Mouse (Mus musculus): ENCODE measurements around the gene Smim6. TPM values are rescaled to one million over a fixed set of nuclear protein-coding genes. Genes with fewer than 3 reads are reported as not detected.

The Smim6 gene
- total and polyA plus RNA-seq, 3 experiments, result 0.29 TPM; not detected in 2

- Histone ChIP-seq H3K79me2 (replicated peaks; ENCODE audit: control insufficient read depth, insufficient read depth, low read length) (no peaks in the 10 kb centered on the region), H3K4me3 (no peak overlapping the region), H3K4me1 (ENCODE audit: control insufficient read depth, insufficient read depth, low read length) (no peaks in the 10 kb centered on the region), H3K27ac (no peak overlapping the region), H3K36me3 (ENCODE audit: control insufficient read depth, insufficient read depth, low read length) (no peaks in the 10 kb centered on the region), H3K9ac (ENCODE audit: low read depth, low read length) (no peak overlapping the region), H3K27me3 (ENCODE audit: control insufficient read depth, insufficient read depth, low read length) (no peaks in the 10 kb centered on the region)
- no peak for TF ChIP-seq EP300 (IDR thresholded peaks at IDR 0.05; ENCODE audit: insufficient read depth, low read depth, low read length)
- TF ChIP-seq CTCF (IDR thresholded peaks at IDR 0.05), result no peak
- no peak for TF ChIP-seq POLR2A (IDR thresholded peaks at IDR 0.05; ENCODE audit: insufficient read depth, low read depth, low read length)
- WGBS, result 87% methylated on average over 11 of the region's 11 CpGs
- intact Hi-C loops (cut with DNase I), result no loop called here
- no peak for DNase-seq
Measured at GRCm38 (mm10) chr11:115886446-115886845, 25.4 kb upstream of the Smim6 start.

DNA sequence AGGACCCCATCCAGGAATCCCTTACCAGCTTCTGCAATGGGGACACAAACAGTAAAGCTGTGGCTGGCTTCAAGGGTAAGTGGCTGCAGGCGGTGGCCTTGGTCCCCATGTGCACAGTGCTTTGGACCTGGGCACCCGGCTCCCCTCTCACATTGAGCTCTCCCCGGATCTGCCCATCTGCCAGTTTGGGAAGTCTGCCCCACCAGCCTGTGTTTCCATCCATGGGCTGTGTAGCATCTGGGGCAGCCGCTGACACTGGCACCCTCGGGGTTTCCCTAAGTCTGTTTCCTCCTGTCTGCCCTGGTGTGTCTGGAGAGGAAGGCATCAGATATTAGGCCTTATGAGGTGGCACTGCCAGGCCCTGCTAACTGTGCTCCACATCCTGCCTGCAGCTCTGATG lies 23.8 kb upstream of the Smim6 start:
- no peaks in the 10 kb centered on the region for H3K79me2 ChIP-seq (replicated peaks; ENCODE audit: control insufficient read depth, insufficient read depth, low read length)
- no peak for TF ChIP-seq EP300 (IDR thresholded peaks at IDR 0.05; ENCODE audit: insufficient read depth, low read depth, low read length)
- TF ChIP-seq POLR2A (IDR thresholded peaks at IDR 0.05; ENCODE audit: insufficient read depth, low read depth, low read length), result no peak
- no peak for TF ChIP-seq CTCF (IDR thresholded peaks at IDR 0.05)
- 81% methylated on average over 5 of the region's 5 CpGs for WGBS
- no peak overlapping the region for H3K27ac ChIP-seq
- no peaks in the 10 kb centered on the region for H3K4me1 ChIP-seq (ENCODE audit: control insufficient read depth, insufficient read depth, low read length)
- no peaks in the 10 kb centered on the region for H3K36me3 ChIP-seq (ENCODE audit: control insufficient read depth, insufficient read depth, low read length)
- intact Hi-C loops (cut with DNase I), result no loop called here
- DNase-seq, result no peak
- H3K9ac ChIP-seq (ENCODE audit: low read depth, low read length), result no peak overlapping the region
- H3K27me3 ChIP-seq (ENCODE audit: control insufficient read depth, insufficient read depth, low read length), result no peaks in the 10 kb centered on the region
- no peak overlapping the region for H3K4me3 ChIP-seq

- 92% methylated on average over 6 of the region's 6 CpGs for WGBS
- H3K4me1 ChIP-seq (ENCODE audit: control insufficient read depth, insufficient read depth, low read length), result no peaks in the 10 kb centered on the region
- H3K79me2 ChIP-seq (replicated peaks; ENCODE audit: control insufficient read depth, insufficient read depth, low read length), result no peaks in the 10 kb centered on the region
- no peaks in the 10 kb centered on the region for H3K27me3 ChIP-seq (ENCODE audit: control insufficient read depth, insufficient read depth, low read length)
- intact Hi-C loops (cut with DNase I), result no loop called here
- H3K27ac ChIP-seq, result no peak overlapping the region
- H3K4me3 ChIP-seq, result no peak overlapping the region
- no peak for TF ChIP-seq EP300 (IDR thresholded peaks at IDR 0.05; ENCODE audit: insufficient read depth, low read depth, low read length)
- TF ChIP-seq CTCF (IDR thresholded peaks at IDR 0.05), result no peak
- TF ChIP-seq POLR2A (IDR thresholded peaks at IDR 0.05; ENCODE audit: insufficient read depth, low read depth, low read length), result no peak
- no peak for DNase-seq
- H3K9ac ChIP-seq (ENCODE audit: low read depth, low read length), result no peak overlapping the region
- no peaks in the 10 kb centered on the region for H3K36me3 ChIP-seq (ENCODE audit: control insufficient read depth, insufficient read depth, low read length)
Measured at GRCm38 (mm10) chr11:115889159-115889558, 22.7 kb upstream of the Smim6 start.

GRCm38 (mm10) chr11:115892213-115892612 lies 19.6 kb upstream of the Smim6 start:
- H3K27ac ChIP-seq, result no peak overlapping the region
- no peak for TF ChIP-seq EP300 (IDR thresholded peaks at IDR 0.05; ENCODE audit: insufficient read depth, low read depth, low read length)
- no peak for TF ChIP-seq POLR2A (IDR thresholded peaks at IDR 0.05; ENCODE audit: insufficient read depth, low read depth, low read length)
- TF ChIP-seq CTCF (IDR thresholded peaks at IDR 0.05), result no peak
- H3K4me3 ChIP-seq, result no peak overlapping the region
- no peaks in the 10 kb centered on the region for H3K27me3 ChIP-seq (ENCODE audit: control insufficient read depth, insufficient read depth, low read length)
- no peaks in the 10 kb centered on the region for H3K79me2 ChIP-seq (replicated peaks; ENCODE audit: control insufficient read depth, insufficient read depth, low read length)
- no peaks in the 10 kb centered on the region for H3K36me3 ChIP-seq (ENCODE audit: control insufficient read depth, insufficient read depth, low read length)
- no peak overlapping the region for H3K9ac ChIP-seq (ENCODE audit: low read depth, low read length)
- DNase-seq, result no peak
- intact Hi-C loops (cut with DNase I), result no loop called here
- WGBS, result 55% methylated on average over 6 of the region's 6 CpGs
- no peaks in the 10 kb centered on the region for H3K4me1 ChIP-seq (ENCODE audit: control insufficient read depth, insufficient read depth, low read length)

GRCm38 (mm10) chr11:115893071-115893470 lies 18.7 kb upstream of the Smim6 start:
- TF ChIP-seq POLR2A (IDR thresholded peaks at IDR 0.05; ENCODE audit: insufficient read depth, low read depth, low read length), result no peak
- no peak for TF ChIP-seq EP300 (IDR thresholded peaks at IDR 0.05; ENCODE audit: insufficient read depth, low read depth, low read length)
- TF ChIP-seq CTCF (IDR thresholded peaks at IDR 0.05), result no peak
- intact Hi-C loops (cut with DNase I), result no loop called here

DNA sequence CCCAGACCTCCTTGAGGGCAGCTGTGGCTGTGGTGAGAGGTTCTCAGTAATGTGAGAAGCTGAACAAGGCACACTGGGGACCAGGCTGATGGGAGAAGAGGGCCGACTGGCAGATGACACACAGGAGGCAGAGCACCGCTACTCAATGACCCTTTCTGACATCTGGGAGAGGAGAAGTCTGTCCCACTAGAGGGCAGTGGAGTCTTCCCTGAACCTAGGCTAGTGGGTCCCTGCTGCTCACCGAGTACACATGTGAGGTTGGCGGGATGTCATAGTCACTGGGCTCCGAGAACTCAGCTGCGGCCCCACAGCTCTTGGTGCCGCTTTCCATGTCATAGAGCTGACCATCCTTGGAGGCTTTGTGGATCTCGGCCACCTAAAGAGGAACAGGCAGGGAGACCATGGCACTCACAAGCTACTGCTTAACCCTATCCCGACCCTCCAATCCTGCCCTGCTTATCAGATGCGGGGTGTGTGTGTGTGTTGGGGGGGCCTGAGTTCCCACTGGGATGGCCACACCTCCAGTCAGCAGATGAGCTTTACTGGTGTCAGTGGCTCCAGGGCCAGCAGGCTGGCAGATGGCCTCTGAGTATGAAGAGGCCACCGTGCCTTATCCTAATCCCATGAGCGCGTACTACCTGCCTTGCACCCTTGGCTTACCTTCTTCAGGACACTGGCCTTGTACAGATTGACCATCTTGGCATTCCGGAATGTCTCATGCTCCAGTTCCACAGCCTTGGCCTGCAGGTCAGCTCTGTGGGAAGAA lies 16.9 kb upstream of the Smim6 start:
- intact Hi-C loops (cut with DNase I), result no loop called here
- TF ChIP-seq POLR2A (IDR thresholded peaks at IDR 0.05; ENCODE audit: insufficient read depth, low read depth, low read length), result no peak
- peak; percentile 67 for TF ChIP-seq CTCF (IDR thresholded peaks at IDR 0.05)
- TF ChIP-seq EP300 (IDR thresholded peaks at IDR 0.05; ENCODE audit: insufficient read depth, low read depth, low read length), result no peak
- H3K36me3 ChIP-seq (ENCODE audit: control insufficient read depth, insufficient read depth, low read length), result no peaks in the 10 kb centered on the region
- WGBS, result 70% methylated on average over 14 of the region's 14 CpGs
- no peak overlapping the region for H3K9ac ChIP-seq (ENCODE audit: low read depth, low read length)
- H3K27me3 ChIP-seq (ENCODE audit: control insufficient read depth, insufficient read depth, low read length), result no peaks in the 10 kb centered on the region
- H3K4me1 ChIP-seq (ENCODE audit: control insufficient read depth, insufficient read depth, low read length), result no peaks in the 10 kb centered on the region
- peak in 1 of 2 experiments; percentile 26 for DNase-seq
- no peak overlapping the region for H3K27ac ChIP-seq
- H3K4me3 ChIP-seq, result no peak overlapping the region
- no peaks in the 10 kb centered on the region for H3K79me2 ChIP-seq (replicated peaks; ENCODE audit: control insufficient read depth, insufficient read depth, low read length)

More at GRCm38 (mm10) chr11:115893071-115893470, 18.7 kb upstream of the Smim6 start:
- 89% methylated on average over 9 of the region's 9 CpGs for WGBS
- Histone ChIP-seq H3K4me3 (no peak overlapping the region), H3K27me3 (ENCODE audit: control insufficient read depth, insufficient read depth, low read length) (no peaks in the 10 kb centered on the region), H3K27ac (no peak overlapping the region), H3K4me1 (ENCODE audit: control insufficient read depth, insufficient read depth, low read length) (no peaks in the 10 kb centered on the region), H3K9ac (ENCODE audit: low read depth, low read length) (no peak overlapping the region), H3K36me3 (ENCODE audit: control insufficient read depth, insufficient read depth, low read length) (no peaks in the 10 kb centered on the region), H3K79me2 (replicated peaks; ENCODE audit: control insufficient read depth, insufficient read depth, low read length) (no peaks in the 10 kb centered on the region)
- DNase-seq, result no peak
